Mouse (Mus musculus): ENCODE results near the gene Myom1. TPM values are rescaled to one million over a fixed set of nuclear protein-coding genes. Genes with fewer than 3 reads are reported as not detected.

The Myom1 gene
- polyA plus RNA-seq, 1 experiment from 2014 or later, result 5.9 TPM

- Histone ChIP-seq H3K4me1 (ENCODE audit: control insufficient read depth, insufficient read depth, low read length) (no peaks in the 10 kb centered on the region), H3K27me3 (ENCODE audit: control insufficient read depth, insufficient read depth, low read length) (no peaks in the 10 kb centered on the region), H3K9me3 (replicated peaks; ENCODE audit: control insufficient read depth, low read length) (no peaks in the 10 kb centered on the region), H3K27ac (replicated peaks; ENCODE audit: low read depth, low read length) (no peak overlapping the region), H3K9ac (replicated peaks; ENCODE audit: low read length) (no peak overlapping the region), H3K36me3 (replicated peaks; ENCODE audit: control insufficient read depth, insufficient read depth, low read depth, low read length) (no peaks in the 10 kb centered on the region), H3K4me3 (ENCODE audit: low read depth, low read length) (no peak overlapping the region), H3K4me2 (ENCODE audit: low read depth, low read length) (no peak overlapping the region)
- 79% methylated on average over 4 of the region's 4 CpGs for WGBS
- DNase-seq (ENCODE audit: low spot score), result no peak
- ATAC-seq (replicated peaks; ENCODE audit: insufficient number of reproducible peaks, low FRiP score, low TSS enrichment, low read depth), result no peak
Measured at GRCm38 (mm10) chr17:71091024-71091423, 88.6 kb downstream of the Myom1 start.

- H3K4me1 ChIP-seq (ENCODE audit: control insufficient read depth, insufficient read depth, low read length), result no peaks in the 10 kb centered on the region
- no peak overlapping the region for H3K4me3 ChIP-seq (ENCODE audit: low read depth, low read length)
- no peak overlapping the region for H3K4me2 ChIP-seq (ENCODE audit: low read depth, low read length)
- ATAC-seq (replicated peaks; ENCODE audit: insufficient number of reproducible peaks, low FRiP score, low TSS enrichment, low read depth) (no peak), DNase-seq (ENCODE audit: low spot score) (no peak)
- H3K36me3 ChIP-seq (replicated peaks; ENCODE audit: control insufficient read depth, insufficient read depth, low read depth, low read length), result no peaks in the 10 kb centered on the region
- H3K27me3 ChIP-seq (ENCODE audit: control insufficient read depth, insufficient read depth, low read length), result no peaks in the 10 kb centered on the region
- WGBS, result 87% methylated on average over 4 of the region's 4 CpGs
- H3K9me3 ChIP-seq (replicated peaks; ENCODE audit: control insufficient read depth, low read length), result no peaks in the 10 kb centered on the region
- no peak overlapping the region for H3K9ac ChIP-seq (replicated peaks; ENCODE audit: low read length)
- no peak overlapping the region for H3K27ac ChIP-seq (replicated peaks; ENCODE audit: low read depth, low read length)
Measured at GRCm38 (mm10) chr17:71092341-71092740, 89.9 kb downstream of the Myom1 start.

- Histone ChIP-seq H3K4me2 (ENCODE audit: low read depth, low read length) (no peak overlapping the region), H3K9me3 (replicated peaks; ENCODE audit: control insufficient read depth, low read length) (no peaks in the 10 kb centered on the region), H3K4me3 (ENCODE audit: low read depth, low read length) (no peak overlapping the region), H3K9ac (replicated peaks; ENCODE audit: low read length) (no peak overlapping the region), H3K27ac (replicated peaks; ENCODE audit: low read depth, low read length) (no peak overlapping the region), H3K27me3 (ENCODE audit: control insufficient read depth, insufficient read depth, low read length) (no peaks in the 10 kb centered on the region), H3K4me1 (ENCODE audit: control insufficient read depth, insufficient read depth, low read length) (no peaks in the 10 kb centered on the region), H3K36me3 (replicated peaks; ENCODE audit: control insufficient read depth, insufficient read depth, low read depth, low read length) (no peaks in the 10 kb centered on the region)
- 76% methylated on average over 5 of the region's 5 CpGs for WGBS
- ATAC-seq (replicated peaks; ENCODE audit: insufficient number of reproducible peaks, low FRiP score, low TSS enrichment, low read depth), result no peak
- no peak for DNase-seq (ENCODE audit: low spot score)
Measured at GRCm38 (mm10) chr17:71093793-71094192, 91.4 kb downstream of the Myom1 start.

GRCm38 (mm10) chr17:71094438-71094837 is 92.0 kb downstream of the Myom1 start:
- Histone ChIP-seq H3K4me1 (ENCODE audit: control insufficient read depth, insufficient read depth, low read length) (no peaks in the 10 kb centered on the region), H3K9ac (replicated peaks; ENCODE audit: low read length) (no peak overlapping the region), H3K36me3 (replicated peaks; ENCODE audit: control insufficient read depth, insufficient read depth, low read depth, low read length) (no peaks in the 10 kb centered on the region), H3K9me3 (replicated peaks; ENCODE audit: control insufficient read depth, low read length) (no peaks in the 10 kb centered on the region), H3K27ac (replicated peaks; ENCODE audit: low read depth, low read length) (no peak overlapping the region), H3K27me3 (ENCODE audit: control insufficient read depth, insufficient read depth, low read length) (no peaks in the 10 kb centered on the region), H3K4me2 (ENCODE audit: low read depth, low read length) (no peak overlapping the region), H3K4me3 (ENCODE audit: low read depth, low read length) (no peak overlapping the region)
- ATAC-seq (replicated peaks; ENCODE audit: insufficient number of reproducible peaks, low FRiP score, low TSS enrichment, low read depth) (no peak), DNase-seq (ENCODE audit: low spot score) (no peak)
- WGBS, result 59% methylated on average over 3 of the region's 3 CpGs

- H3K27me3 ChIP-seq (ENCODE audit: control insufficient read depth, insufficient read depth, low read length), result no peaks in the 10 kb centered on the region
- H3K9me3 ChIP-seq (replicated peaks; ENCODE audit: control insufficient read depth, low read length), result no peaks in the 10 kb centered on the region
- H3K9ac ChIP-seq (replicated peaks; ENCODE audit: low read length), result no peak overlapping the region
- no peaks in the 10 kb centered on the region for H3K4me1 ChIP-seq (ENCODE audit: control insufficient read depth, insufficient read depth, low read length)
- no peaks in the 10 kb centered on the region for H3K36me3 ChIP-seq (replicated peaks; ENCODE audit: control insufficient read depth, insufficient read depth, low read depth, low read length)
- 90% methylated on average over 8 of the region's 8 CpGs for WGBS
- H3K4me3 ChIP-seq (ENCODE audit: low read depth, low read length), result no peak overlapping the region
- H3K4me2 ChIP-seq (ENCODE audit: low read depth, low read length), result no peak overlapping the region
- H3K27ac ChIP-seq (replicated peaks; ENCODE audit: low read depth, low read length), result no peak overlapping the region
- ATAC-seq (replicated peaks; ENCODE audit: insufficient number of reproducible peaks, low FRiP score, low TSS enrichment, low read depth) (no peak), DNase-seq (ENCODE audit: low spot score) (no peak)
Measured at GRCm38 (mm10) chr17:71096557-71097208, 94.2 kb downstream of the Myom1 start.

- H3K4me2 ChIP-seq (ENCODE audit: low read depth, low read length), result no peak overlapping the region
- ATAC-seq (replicated peaks; ENCODE audit: insufficient number of reproducible peaks, low FRiP score, low TSS enrichment, low read depth) (no peak), DNase-seq (ENCODE audit: low spot score) (no peak)
- no peaks in the 10 kb centered on the region for H3K27me3 ChIP-seq (ENCODE audit: control insufficient read depth, insufficient read depth, low read length)
- H3K4me1 ChIP-seq (ENCODE audit: control insufficient read depth, insufficient read depth, low read length), result no peaks in the 10 kb centered on the region
- H3K36me3 ChIP-seq (replicated peaks; ENCODE audit: control insufficient read depth, insufficient read depth, low read depth, low read length), result no peaks in the 10 kb centered on the region
- no peak overlapping the region for H3K4me3 ChIP-seq (ENCODE audit: low read depth, low read length)
- no peak overlapping the region for H3K27ac ChIP-seq (replicated peaks; ENCODE audit: low read depth, low read length)
- no peak overlapping the region for H3K9ac ChIP-seq (replicated peaks; ENCODE audit: low read length)
- 78% methylated on average over 6 of the region's 6 CpGs for WGBS
- no peaks in the 10 kb centered on the region for H3K9me3 ChIP-seq (replicated peaks; ENCODE audit: control insufficient read depth, low read length)
Measured at GRCm38 (mm10) chr17:71097209-71097597, 94.8 kb downstream of the Myom1 start.

GRCm38 (mm10) chr17:71098606-71099005 is 96.2 kb downstream of the Myom1 start:
- DNase-seq (ENCODE audit: low spot score) (no peak), ATAC-seq (replicated peaks; ENCODE audit: insufficient number of reproducible peaks, low FRiP score, low TSS enrichment, low read depth) (no peak)
- 94% methylated on average over 3 of the region's 3 CpGs for WGBS
- Histone ChIP-seq H3K4me1 (ENCODE audit: control insufficient read depth, insufficient read depth, low read length) (peaks cover 3% of the 10 kb centered on the region; the same call in 1 of the 2 replicates), H3K9ac (replicated peaks; ENCODE audit: low read length) (no peak overlapping the region), H3K4me2 (ENCODE audit: low read depth, low read length) (no peak overlapping the region), H3K9me3 (replicated peaks; ENCODE audit: control insufficient read depth, low read length) (no peaks in the 10 kb centered on the region), H3K27ac (replicated peaks; ENCODE audit: low read depth, low read length) (no peak overlapping the region), H3K4me3 (ENCODE audit: low read depth, low read length) (no peak overlapping the region), H3K36me3 (replicated peaks; ENCODE audit: control insufficient read depth, insufficient read depth, low read depth, low read length) (no peaks in the 10 kb centered on the region), H3K27me3 (ENCODE audit: control insufficient read depth, insufficient read depth, low read length) (no peaks in the 10 kb centered on the region)

GRCm38 (mm10) chr17:71102571-71103551 is 100.4 kb downstream of the Myom1 start:
- WGBS, result 35% methylated on average over 17 of the region's 17 CpGs
- no peaks in the 10 kb centered on the region for H3K9me3 ChIP-seq (replicated peaks; ENCODE audit: control insufficient read depth, low read length)
- H3K4me3 ChIP-seq (ENCODE audit: low read depth, low read length), result no peak overlapping the region
- peak; percentile 64 for DNase-seq (ENCODE audit: low spot score)
- H3K4me1 ChIP-seq (ENCODE audit: control insufficient read depth, insufficient read depth, low read length), result peaks cover 3% of the 10 kb centered on the region; the same call in 1 of the 2 replicates
- peak overlapping the region; percentile 15; the same call in 1 of the 2 replicates for H3K9ac ChIP-seq (replicated peaks; ENCODE audit: low read length)
- no peak overlapping the region for H3K27ac ChIP-seq (replicated peaks; ENCODE audit: low read depth, low read length)
- ATAC-seq (replicated peaks; ENCODE audit: insufficient number of reproducible peaks, low FRiP score, low TSS enrichment, low read depth), result peak; percentile 59; the same call in 1 of the 2 replicates
- H3K27me3 ChIP-seq (ENCODE audit: control insufficient read depth, insufficient read depth, low read length), result no peaks in the 10 kb centered on the region
- no peaks in the 10 kb centered on the region for H3K36me3 ChIP-seq (replicated peaks; ENCODE audit: control insufficient read depth, insufficient read depth, low read depth, low read length)
- no peak overlapping the region for H3K4me2 ChIP-seq (ENCODE audit: low read depth, low read length)

Measured in embryonic facial prominence, embryonic 11.5 days (tissue).